Mouse (Mus musculus) regulatory T cell (primary cell): Measurements from ENCODE around the gene Artn.

Experiments used
- in situ Hi-C: fragments of 300-600 bp; cut with MboI, MseI; formaldehyde crosslinking; loops from one replicate; pipeline ENCODE4 v1.15.1; 2025; ENCODE audit warnings: high pct_unique_total_duplicates

The Artn gene

GRCm38 (mm10) chr4:117918762-117919161 lies 10.8 kb downstream of the Artn start:
- in situ Hi-C loops = no loop called here

GRCm38 (mm10) chr4:117918261-117918660 lies 11.3 kb downstream of the Artn start:
- in situ Hi-C loops = no loop called here

- in situ Hi-C loops = no loop called here
Measured at GRCm38 (mm10) chr4:117917847-117918246, 11.7 kb downstream of the Artn start.

DNA sequence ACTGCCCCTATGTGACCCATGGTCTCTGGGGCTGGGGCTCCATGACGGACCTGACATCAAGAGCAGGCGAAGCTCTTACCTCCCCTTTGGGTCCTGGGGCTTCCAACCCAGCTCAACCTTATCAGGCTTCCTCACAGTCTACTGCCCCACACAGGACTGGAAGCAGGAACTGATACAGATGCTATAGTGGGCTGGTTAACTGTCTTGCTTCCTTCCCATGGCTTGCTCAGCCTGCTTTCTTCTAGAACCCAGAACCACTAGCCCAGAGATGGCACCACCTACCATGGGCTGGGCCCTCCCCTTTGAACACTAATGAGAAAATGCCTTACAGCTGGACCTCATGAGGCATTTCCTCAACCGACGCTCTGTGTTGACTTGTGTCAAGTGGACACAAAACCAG lies 12.2 kb downstream of the Artn start:
- in situ Hi-C loops = no loop called here

DNA sequence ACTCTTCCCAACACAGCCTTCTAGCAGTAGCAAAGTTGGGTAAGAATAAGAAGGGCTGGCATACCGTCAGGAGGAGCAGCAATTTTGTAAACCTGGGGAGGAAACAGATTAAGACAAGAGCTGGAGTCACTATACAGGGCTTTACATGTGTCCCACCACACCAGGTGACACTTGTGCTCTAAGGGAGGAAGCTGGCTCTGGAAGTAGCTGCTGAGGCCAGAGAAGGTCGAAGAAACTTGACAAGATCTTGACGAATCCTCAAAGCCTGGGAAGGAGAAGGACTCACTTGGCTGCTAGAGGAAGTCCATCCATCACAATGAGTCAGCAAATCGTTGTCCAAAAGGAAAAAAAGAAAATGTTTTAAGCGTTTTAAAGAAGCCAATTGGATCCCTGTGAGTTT lies 13.2 kb downstream of the Artn start:
- in situ Hi-C loops = no loop called here

DNA sequence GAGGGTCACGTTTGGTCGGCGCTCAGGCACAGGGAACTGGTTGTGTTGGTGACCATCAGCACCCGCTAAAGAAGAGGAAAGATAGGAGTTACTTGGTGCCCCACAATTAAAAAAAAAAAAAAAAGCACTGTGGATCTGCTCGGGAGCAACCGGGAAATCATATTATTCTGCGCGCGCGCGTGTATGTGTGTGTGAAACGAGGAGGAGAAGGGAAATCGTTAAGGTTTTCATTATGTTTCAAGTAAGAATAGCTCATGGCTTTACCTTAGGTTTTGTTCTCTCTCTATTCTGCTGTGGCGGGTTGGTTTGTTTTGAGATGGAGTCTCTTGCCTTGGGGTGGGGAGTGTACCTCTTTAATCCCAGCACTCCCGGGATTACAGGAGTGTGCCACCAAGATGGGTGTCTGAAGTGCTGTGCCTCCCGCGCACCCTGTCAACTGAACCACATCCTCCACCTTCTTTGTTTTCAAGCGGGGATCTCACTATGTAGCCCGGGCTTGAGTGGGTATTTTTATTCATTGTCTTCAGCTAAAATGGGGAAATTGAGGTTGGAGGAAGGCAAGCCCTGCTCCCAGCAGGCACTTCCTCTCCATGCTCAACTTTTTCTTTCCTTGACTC lies 14.0 kb downstream of the Artn start:
- in situ Hi-C loops = no loop called here

DNA sequence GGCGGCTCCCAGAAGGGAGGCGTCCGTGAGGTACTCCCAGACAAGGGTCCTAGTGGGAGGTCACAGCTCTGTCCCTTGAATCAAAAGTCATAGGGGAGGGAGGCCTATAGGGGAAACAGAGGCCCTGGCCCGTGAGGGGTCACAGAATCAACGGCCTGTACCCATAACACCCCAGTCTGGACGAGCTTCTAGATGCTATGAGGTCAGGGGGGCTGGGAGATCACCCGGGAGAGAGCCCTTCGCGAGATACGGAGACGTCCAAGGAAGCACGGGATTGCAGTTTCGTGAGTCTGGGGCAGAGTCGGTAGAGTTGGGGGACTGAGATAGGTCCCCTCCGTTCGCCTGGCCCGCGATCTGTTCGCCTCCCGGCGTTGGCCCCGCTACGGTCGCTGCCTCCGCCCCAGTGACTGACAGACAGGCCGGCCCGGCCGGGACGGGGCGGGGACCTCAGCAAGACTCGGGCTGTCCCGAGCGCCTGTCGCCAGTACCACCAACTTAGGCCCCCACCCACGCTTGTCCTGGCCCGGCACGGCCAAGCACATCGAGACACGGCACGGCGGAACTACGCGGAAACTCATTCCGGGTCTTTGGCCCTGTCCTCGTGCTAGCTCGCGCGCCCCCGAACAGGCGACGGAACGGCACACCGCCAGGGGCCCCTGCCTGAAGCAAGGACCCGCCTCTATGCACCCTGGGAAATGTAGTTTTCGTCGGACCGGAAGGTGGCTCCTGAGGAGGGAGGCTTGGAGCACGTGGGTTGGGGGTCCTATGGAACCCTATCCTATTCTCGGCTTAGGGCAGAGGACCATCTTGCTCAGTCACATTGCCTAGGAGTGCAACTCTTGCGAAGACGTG lies 14.7 kb downstream of the Artn start, which contains the start of gene Ipo13:
Ipo13 (minus strand) TSS at position 409 of the 852 bp plus-strand sequence.
- in situ Hi-C loops = no loop called here

- in situ Hi-C loops = no loop called here
Measured at GRCm38 (mm10) chr4:117914031-117914430, 15.5 kb downstream of the Artn start.

DNA sequence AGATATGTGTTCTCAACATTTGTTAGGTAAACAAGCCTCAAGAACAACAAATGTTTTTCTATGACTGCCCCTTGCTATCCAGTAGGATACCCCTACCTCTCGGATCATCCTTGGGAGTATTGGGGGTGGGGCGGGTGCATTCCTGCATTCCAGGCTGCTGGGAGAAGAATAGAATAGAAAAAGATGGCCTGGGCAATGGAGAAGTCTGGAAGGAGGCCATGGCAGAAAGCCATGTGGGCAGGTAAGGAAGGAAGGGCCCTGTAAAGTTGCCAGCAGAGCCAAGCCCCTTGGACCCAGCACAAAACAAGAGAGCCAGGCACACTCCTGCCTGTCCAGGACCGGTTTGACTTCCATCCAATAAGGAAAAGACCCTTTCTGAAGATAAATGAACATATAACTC lies 16.1 kb downstream of the Artn start:
- in situ Hi-C loops = no loop called here

- in situ Hi-C loops = no loop called here
Measured at GRCm38 (mm10) chr4:117912685-117913273, 16.8 kb downstream of the Artn start.

DNA sequence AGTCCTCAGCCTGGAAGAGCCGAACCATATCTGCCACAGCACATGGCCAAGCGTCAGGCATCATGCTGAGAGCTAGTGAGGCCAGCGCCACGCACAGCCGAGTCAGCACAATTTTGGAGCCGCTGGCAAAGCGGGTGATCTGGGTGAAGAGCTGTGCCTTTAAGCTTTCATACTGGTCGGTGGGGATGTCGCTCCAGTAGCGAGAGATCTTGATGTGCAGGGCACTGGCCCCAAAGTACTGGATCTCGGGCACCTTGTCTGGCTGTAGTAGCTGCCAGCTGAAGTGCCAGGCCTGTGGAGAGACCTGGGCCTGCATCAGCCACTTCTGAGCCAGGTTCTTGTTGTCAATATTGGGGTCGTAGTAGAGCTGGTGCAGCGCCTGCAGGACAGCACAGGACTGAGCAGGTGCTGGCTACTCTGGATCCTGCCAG lies 17.4 kb downstream of the Artn start:
- in situ Hi-C loops = no loop called here

- in situ Hi-C loops = no loop called here
Measured at GRCm38 (mm10) chr4:117908834-117909453, 20.6 kb downstream of the Artn start.

DNA sequence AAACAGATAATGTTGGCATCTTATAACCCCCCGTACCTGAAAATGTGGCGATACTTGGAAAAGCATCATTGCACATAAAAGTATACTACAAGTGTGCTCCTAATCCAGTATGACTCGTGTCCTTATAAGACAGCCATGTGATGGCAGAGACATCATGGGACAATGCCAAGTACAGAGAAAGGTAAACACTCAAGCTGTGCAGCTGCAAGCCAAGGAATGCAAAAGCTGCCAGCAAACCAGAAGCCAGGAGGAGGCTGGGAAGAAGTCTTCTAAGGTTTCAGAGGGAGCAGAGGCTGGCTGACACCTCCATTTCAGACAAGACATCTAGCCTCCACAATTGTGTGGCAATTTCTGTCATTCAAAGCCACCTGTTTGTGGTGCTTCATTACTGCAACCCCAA lies 23.4 kb downstream of the Artn start:
- in situ Hi-C loops = no loop called here

- in situ Hi-C loops = no loop called here
Measured at GRCm38 (mm10) chr4:117904761-117905160, 24.8 kb downstream of the Artn start.

- in situ Hi-C loops = no loop called here
Measured at GRCm38 (mm10) chr4:117904094-117904493, 25.5 kb downstream of the Artn start.

DNA sequence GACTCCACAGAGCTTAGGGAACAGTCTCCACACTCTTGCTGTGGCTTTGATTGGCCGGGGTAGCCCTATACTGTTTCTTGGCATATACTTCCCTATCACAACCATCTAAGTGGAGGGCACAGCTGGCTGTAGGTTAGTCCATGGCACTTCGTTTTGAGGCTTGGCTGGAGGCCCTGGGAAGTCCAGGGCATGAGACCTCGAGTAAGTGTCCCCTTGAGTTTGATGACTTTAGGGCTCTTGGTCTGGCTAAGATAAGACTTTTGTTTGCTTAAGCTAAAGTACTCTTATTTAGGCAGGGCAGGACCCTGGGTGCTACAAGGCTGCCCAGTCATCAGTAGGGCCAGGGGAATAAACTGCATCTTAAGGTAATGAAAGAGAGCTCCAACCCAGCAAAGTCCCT lies 31.5 kb downstream of the Artn start:
- in situ Hi-C loops = loop anchor here (5.0 kb wide), 1 partner anchor 729 kb away; no protein-coding TSS in a partner anchor

DNA sequence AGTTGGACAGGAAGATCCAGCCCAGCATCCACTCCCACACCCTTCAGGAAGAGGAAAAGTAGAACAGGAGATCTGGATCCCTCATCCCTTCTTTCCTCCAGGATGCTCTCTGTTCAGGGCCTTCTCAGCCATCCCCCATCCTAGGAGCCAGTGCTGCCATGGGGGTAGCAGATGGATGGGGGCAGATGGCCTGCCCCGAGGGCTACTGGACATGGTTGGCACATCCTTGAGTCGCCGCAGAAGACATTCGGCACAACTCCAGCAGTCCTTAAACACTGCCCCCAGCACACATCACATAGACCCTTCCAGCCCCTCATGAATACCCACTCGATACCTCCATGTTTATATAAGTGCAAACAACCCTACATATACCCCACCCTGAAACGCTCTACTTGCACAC lies 33.5 kb downstream of the Artn start:
- in situ Hi-C loops = loop anchor here (5.0 kb wide), 1 partner anchor 731 kb away; no protein-coding TSS in a partner anchor

GRCm38 (mm10) chr4:117895339-117895738 lies 34.2 kb downstream of the Artn start:
- in situ Hi-C loops = loop anchor here (5.0 kb wide), 1 partner anchor 732 kb away; no protein-coding TSS in a partner anchor

DNA sequence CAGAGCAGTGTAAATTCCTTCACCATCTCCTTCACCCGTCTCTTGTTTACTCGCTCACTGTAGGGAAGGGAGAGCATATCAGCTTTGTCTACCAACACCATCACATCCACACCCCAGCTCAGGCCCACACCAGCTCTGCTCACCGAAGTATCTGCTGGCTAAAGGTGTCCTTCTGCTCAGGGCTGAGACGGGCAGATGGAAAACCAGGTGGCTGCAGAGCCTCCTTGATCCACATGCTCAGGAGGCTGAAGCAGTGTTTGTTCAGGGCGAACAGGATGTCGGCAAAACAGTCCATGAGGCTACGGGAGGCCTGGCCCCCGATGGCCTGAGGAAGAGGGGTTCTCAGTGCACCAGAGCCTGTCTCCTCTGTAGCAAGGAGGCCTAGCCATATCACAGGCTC lies 35.0 kb downstream of the Artn start:
- in situ Hi-C loops = no loop called here

- in situ Hi-C loops = no loop called here
Measured at GRCm38 (mm10) chr4:117893376-117893775, 36.2 kb downstream of the Artn start.

- in situ Hi-C loops = no loop called here
Measured at GRCm38 (mm10) chr4:117891738-117892161, 37.8 kb downstream of the Artn start, which contains the start of gene Dph2. TSS of gene Dph2 (minus strand) at chr4:117892032.

- in situ Hi-C loops = no loop called here
Measured at GRCm38 (mm10) chr4:117890750-117891149, 38.8 kb downstream of the Artn start.
